Mouse (Mus musculus) forebrain, embryonic 16.5 days (tissue): ENCODE measurements around the gene Fkbp5. TPM values are rescaled to one million over a fixed set of nuclear protein-coding genes. Genes with fewer than 3 reads are reported as not detected.
A peak's percentile ranks its signal among the peaks of the same experiment; 100 is the strongest.

Source experiments
- ATAC-seq: fragments of 200-750 bp; cut with Nextera tagmentation; 2 replicates; pipeline ENCODE4 v1.8.0; 2017; ENCODE audit warnings: mild to moderate bottlenecking, moderate library complexity
- H3K27ac ChIP-seq: fragments of 300-500 bp; sonication (generic); 2 replicates; pipeline ENCODE4 v1.5.1; 2014; ENCODE audit warnings: low read length, control low read depth
- H3K27me3 ChIP-seq: fragments of 300-500 bp; sonication (generic); replicated peaks from 2 replicates; pipeline ENCODE4 v1.6.1; 2014; ENCODE audit warnings: low read length; ENCODE audit not compliant: control insufficient read depth, insufficient read depth
- H3K36me3 ChIP-seq: fragments of 300-500 bp; sonication (generic); 2 replicates; pipeline ENCODE4 v1.6.1; 2014; ENCODE audit not compliant: control insufficient read depth, insufficient read depth
- H3K4me1 ChIP-seq: fragments of 300-500 bp; sonication (generic); replicated peaks from 2 replicates; pipeline ENCODE4 v1.6.1; 2014; ENCODE audit warnings: low read length; ENCODE audit not compliant: control insufficient read depth, insufficient read depth
- H3K4me2 ChIP-seq: fragments of 300-500 bp; sonication (generic); 2 replicates; pipeline ENCODE4 v1.6.1; 2014; ENCODE audit warnings: mild to moderate bottlenecking, low read length, control low read depth
- H3K4me3 ChIP-seq: fragments of 300-500 bp; sonication (generic); replicated peaks from 2 replicates; pipeline ENCODE4 v1.5.1; 2014; ENCODE audit warnings: mild to moderate bottlenecking, low read length, control low read depth
- H3K9ac ChIP-seq: fragments of 300-500 bp; sonication (generic); replicated peaks from 2 replicates; pipeline ENCODE4 v1.6.1; 2014; ENCODE audit warnings: low read depth, low read length, control low read depth
- H3K9me3 ChIP-seq: fragments of 300-500 bp; sonication (generic); 2 replicates; pipeline ENCODE4 v1.6.1; 2016; ENCODE audit warnings: low read length; ENCODE audit not compliant: control insufficient read depth
- WGBS: fragments of 180-500 bp; shearing (Covaris S2); extraction: QIAGEN DNeasy Blood & Tissue Kit; methylation state at CpG from one replicate; pipeline ENCODE4 v1.1.7; 2014; 5-methylcytosine and 5-hydroxymethylcytosine counted together
- polyA plus RNA-seq: library from polyadenylated mRNA; unstranded; fragments of >200 nt; fragmentation: Nextera tagmentation; extraction: Ambion mirVana; gene quantifications from 2 replicates; pipeline ENCODE4 v1.2.1, GENCODE M21; 2015

Fkbp5 gene
- polyA plus RNA-seq, 1 experiment from 2014 or later, result 39.3 TPM

- 14% methylated on average over 21 of the region's 25 CpGs for WGBS
- Histone ChIP-seq H3K27ac (no peak overlapping the region), H3K36me3 (no peaks in the 10 kb centered on the region), H3K4me3 (no peak overlapping the region), H3K27me3 (peaks cover 6% of the 10 kb centered on the region; the same call in 1 of the 2 replicates), H3K9me3 (no peaks in the 10 kb centered on the region), H3K4me1 (no peaks in the 10 kb centered on the region; the same call in 1 of the 2 replicates), H3K9ac (no peak overlapping the region), H3K4me2 (no peak overlapping the region)
- no peak for ATAC-seq
Observed at GRCm38 (mm10) chr17:28391568-28392432, 125.5 kb downstream of the Fkbp5 start.

GRCm38 (mm10) chr17:28388534-28388933 is 128.8 kb downstream of the Fkbp5 start:
- no peak overlapping the region for H3K4me3 ChIP-seq
- H3K4me1 ChIP-seq, result peaks cover 3% of the 10 kb centered on the region; the same call in 1 of the 2 replicates
- H3K27me3 ChIP-seq, result peaks cover 9% of the 10 kb centered on the region; the same call in 1 of the 2 replicates
- ATAC-seq, result no peak
- H3K36me3 ChIP-seq, result no peaks in the 10 kb centered on the region
- WGBS, result 93% methylated on average over 3 of the region's 3 CpGs
- H3K4me2 ChIP-seq, result no peak overlapping the region
- no peak overlapping the region for H3K9ac ChIP-seq
- no peaks in the 10 kb centered on the region for H3K9me3 ChIP-seq
- no peak overlapping the region for H3K27ac ChIP-seq

GRCm38 (mm10) chr17:28386150-28386905 is 131.0 kb downstream of the Fkbp5 start:
- Histone ChIP-seq H3K9ac (0 out of 2 replicates have a peak overlapping the region, but pooled peaks have one; percentile 33), H3K27ac (no peak overlapping the region), H3K27me3 (peaks cover 9% of the 10 kb centered on the region; the same call in 1 of the 2 replicates), H3K36me3 (no peaks in the 10 kb centered on the region), H3K4me2 (peak overlapping the region; percentile 46), H3K4me1 (0 out of 2 replicates have a peak, but pooled peaks cover 3% of the 10 kb centered on the region), H3K4me3 (peak overlapping the region; percentile 25), H3K9me3 (no peaks in the 10 kb centered on the region)
- peak; percentile 43; the same call in 1 of the 2 replicates for ATAC-seq
- 5% methylated on average over 23 of the region's 23 CpGs for WGBS

GRCm38 (mm10) chr17:28384298-28384697 is 133.0 kb downstream of the Fkbp5 start:
- H3K9ac ChIP-seq, result no peak overlapping the region
- ATAC-seq, result no peak
- WGBS, result 65% methylated on average over 4 of the region's 4 CpGs
- no peak overlapping the region for H3K4me2 ChIP-seq
- no peak overlapping the region for H3K27ac ChIP-seq
- H3K27me3 ChIP-seq, result peaks cover 9% of the 10 kb centered on the region; the same call in 1 of the 2 replicates
- H3K9me3 ChIP-seq, result no peaks in the 10 kb centered on the region
- H3K4me3 ChIP-seq, result no peak overlapping the region
- 0 out of 2 replicates have a peak, but pooled peaks cover 3% of the 10 kb centered on the region for H3K4me1 ChIP-seq
- H3K36me3 ChIP-seq, result no peaks in the 10 kb centered on the region

GRCm38 (mm10) chr17:28380255-28380654 is 137.1 kb downstream of the Fkbp5 start:
- peaks cover 8% of the 10 kb centered on the region for H3K27me3 ChIP-seq
- 4% methylated on average over 6 of the region's 6 CpGs for WGBS
- no peak for ATAC-seq
- H3K27ac ChIP-seq, result no peak overlapping the region
- no peak overlapping the region for H3K4me2 ChIP-seq
- no peaks in the 10 kb centered on the region for H3K9me3 ChIP-seq
- no peak overlapping the region for H3K9ac ChIP-seq
- H3K4me1 ChIP-seq, result no peaks in the 10 kb centered on the region
- no peak overlapping the region for H3K4me3 ChIP-seq
- H3K36me3 ChIP-seq, result no peaks in the 10 kb centered on the region

- no peak overlapping the region for H3K9ac ChIP-seq
- H3K27me3 ChIP-seq, result peaks cover 11% of the 10 kb centered on the region
- no peak overlapping the region for H3K4me3 ChIP-seq
- H3K36me3 ChIP-seq, result no peaks in the 10 kb centered on the region
- no peak overlapping the region for H3K27ac ChIP-seq
- ATAC-seq, result no peak
- WGBS, result 18% methylated on average over 17 of the region's 17 CpGs
- no peaks in the 10 kb centered on the region for H3K9me3 ChIP-seq
- H3K4me2 ChIP-seq, result no peak overlapping the region
- H3K4me1 ChIP-seq, result no peaks in the 10 kb centered on the region
Observed at GRCm38 (mm10) chr17:28375592-28376061, 141.7 kb downstream of the Fkbp5 start.

GRCm38 (mm10) chr17:28374494-28374893 is 142.8 kb downstream of the Fkbp5 start:
- WGBS, result 21% methylated on average over 16 of the region's 16 CpGs
- H3K9me3 ChIP-seq, result no peaks in the 10 kb centered on the region
- H3K27ac ChIP-seq, result no peak overlapping the region
- ATAC-seq, result no peak
- no peak overlapping the region for H3K4me2 ChIP-seq
- peaks cover 11% of the 10 kb centered on the region for H3K27me3 ChIP-seq
- no peaks in the 10 kb centered on the region for H3K36me3 ChIP-seq
- H3K9ac ChIP-seq, result no peak overlapping the region
- no peak overlapping the region for H3K4me3 ChIP-seq
- no peaks in the 10 kb centered on the region for H3K4me1 ChIP-seq

- Histone ChIP-seq H3K27me3 (peaks cover 11% of the 10 kb centered on the region), H3K27ac (no peak overlapping the region), H3K9me3 (no peaks in the 10 kb centered on the region), H3K4me1 (no peaks in the 10 kb centered on the region), H3K36me3 (no peaks in the 10 kb centered on the region), H3K4me3 (no peak overlapping the region), H3K9ac (no peak overlapping the region), H3K4me2 (no peak overlapping the region)
- ATAC-seq, result no peak
- 14% methylated on average over 10 of the region's 10 CpGs for WGBS
Observed at GRCm38 (mm10) chr17:28373821-28374220, 143.5 kb downstream of the Fkbp5 start.

- Histone ChIP-seq H3K27me3 (peaks cover 11% of the 10 kb centered on the region), H3K4me1 (no peaks in the 10 kb centered on the region), H3K9me3 (no peaks in the 10 kb centered on the region), H3K27ac (no peak overlapping the region), H3K9ac (no peak overlapping the region), H3K4me3 (no peak overlapping the region), H3K4me2 (no peak overlapping the region), H3K36me3 (no peaks in the 10 kb centered on the region)
- ATAC-seq, result no peak
- 64% methylated on average over 1 of the region's 1 CpGs for WGBS
Observed at GRCm38 (mm10) chr17:28371941-28372340, 145.4 kb downstream of the Fkbp5 start.
